Mouse (Mus musculus): ENCODE results near the gene Sde2. TPM values are rescaled to one million over a fixed set of nuclear protein-coding genes. Genes with fewer than 3 reads are reported as not detected.
A peak's percentile ranks its signal among the peaks of the same experiment; 100 is the strongest.
"Not testable (repeated sequence)": the region's sequence is repeated elsewhere in the genome, so short reads cannot be mapped to it uniquely, and the experiment has no call there.

The Sde2 gene
- total RNA-seq, 2 experiments from 2014 or later = 8.4 to 8.5 TPM

GRCm38 (mm10) chr1:180829775-180830174, 21.2 kb upstream of the Sde2 start:
- no peak for DNase-seq
- intact Hi-C loops (cut with DNase I; ENCODE audit: low total_unique reads) = no loop called here

GRCm38 (mm10) chr1:180830175-180830574, 20.8 kb upstream of the Sde2 start:
- intact Hi-C loops (cut with DNase I; ENCODE audit: low total_unique reads) = no loop called here
- no peak for DNase-seq

GRCm38 (mm10) chr1:180830588-180831346, 20.2 kb upstream of the Sde2 start:
- no peak for DNase-seq
- intact Hi-C loops (cut with DNase I; ENCODE audit: low total_unique reads) = no loop called here

GRCm38 (mm10) chr1:180835273-180836015, 15.5 kb upstream of the Sde2 start:
- intact Hi-C loops (cut with DNase I; ENCODE audit: low total_unique reads) = no loop called here

GRCm38 (mm10) chr1:180836467-180836866, 14.5 kb upstream of the Sde2 start:
- DNase-seq; intact Hi-C loops (cut with DNase I; ENCODE audit: low total_unique reads): not testable (repeated sequence)

More at GRCm38 (mm10) chr1:180835273-180836015, 15.5 kb upstream of the Sde2 start:
- no peak for DNase-seq

- DNase-seq = no peak
- intact Hi-C loops (cut with DNase I; ENCODE audit: low total_unique reads) = no loop called here
Measured at GRCm38 (mm10) chr1:180837186-180837585, 13.7 kb upstream of the Sde2 start.

- DNase-seq = no peak
Measured at GRCm38 (mm10) chr1:180838014-180838413, 12.9 kb upstream of the Sde2 start.

GRCm38 (mm10) chr1:180839201-180839910, 11.6 kb upstream of the Sde2 start:
- intact Hi-C loops (cut with DNase I; ENCODE audit: low total_unique reads) = no loop called here
- no peak for DNase-seq

More at GRCm38 (mm10) chr1:180838014-180838413, 12.9 kb upstream of the Sde2 start:
- intact Hi-C loops (cut with DNase I; ENCODE audit: low total_unique reads) = no loop called here

GRCm38 (mm10) chr1:180841561-180842300, 9.2 kb upstream of the Sde2 start:
- intact Hi-C loops (cut with DNase I; ENCODE audit: low total_unique reads) = no loop called here
- no peak for DNase-seq

- intact Hi-C loops (cut with DNase I; ENCODE audit: low total_unique reads) = no loop called here
Measured at GRCm38 (mm10) chr1:180848114-180848510, 2.8 kb upstream of the Sde2 start.

GRCm38 (mm10) chr1:180848511-180849241, 2.3 kb upstream of the Sde2 start:
- intact Hi-C loops (cut with DNase I; ENCODE audit: low total_unique reads) = no loop called here
- DNase-seq = peak; percentile 71

More at GRCm38 (mm10) chr1:180848114-180848510, 2.8 kb upstream of the Sde2 start:
- peak; percentile 71 for DNase-seq

- DNase-seq = no peak
- intact Hi-C loops (cut with DNase I; ENCODE audit: low total_unique reads) = no loop called here
Measured at GRCm38 (mm10) chr1:180849701-180850301, 1.1 kb upstream of the Sde2 start.

- intact Hi-C loops (cut with DNase I; ENCODE audit: low total_unique reads) = loop anchor here (5.0 kb wide), 1 partner anchor 41 kb away; no protein-coding TSS in a partner anchor
- DNase-seq = no peak
Measured at GRCm38 (mm10) chr1:180858763-180859162, 7.8 kb downstream of the Sde2 start.

GRCm38 (mm10) chr1:180860030-180860429, 9.1 kb downstream of the Sde2 start:
- intact Hi-C loops (cut with DNase I; ENCODE audit: low total_unique reads) = no loop called here
- DNase-seq = no peak

GRCm38 (mm10) chr1:180863606-180864005, 12.7 kb downstream of the Sde2 start:
- no peak for DNase-seq
- intact Hi-C loops (cut with DNase I; ENCODE audit: low total_unique reads) = no loop called here

GRCm38 (mm10) chr1:180866001-180866400, 15.1 kb downstream of the Sde2 start:
- intact Hi-C loops (cut with DNase I; ENCODE audit: low total_unique reads) = no loop called here
- no peak for DNase-seq

GRCm38 (mm10) chr1:180870122-180870650, 19.3 kb downstream of the Sde2 start:
- DNase-seq = peak; percentile 53
- intact Hi-C loops (cut with DNase I; ENCODE audit: low total_unique reads) = no loop called here

GRCm38 (mm10) chr1:180873861-180874484, 23.0 kb downstream of the Sde2 start:
- intact Hi-C loops (cut with DNase I; ENCODE audit: low total_unique reads) = no loop called here
- DNase-seq = peak; percentile 45
